Mouse (Mus musculus) midbrain, postnatal 0 days (tissue): ENCODE data around the gene Cdh23. TPM values are rescaled to one million over a fixed set of nuclear protein-coding genes. Genes with fewer than 3 reads are reported as not detected.

Source experiments
- ATAC-seq: fragments of 200-750 bp; cut with Nextera tagmentation; 2 replicates; pipeline ENCODE4 v1.8.0; 2017; ENCODE audit warnings: moderate number of reproducible peaks, mild to moderate bottlenecking, moderate TSS enrichment, moderate library complexity; ENCODE audit not compliant: low FRiP score
- DNase-seq: peaks from one replicate; pipeline ENCODE4 v3.0.0-alpha.2; 2015; ENCODE audit warnings: low spot score
- H3K27ac ChIP-seq: fragments of 300-500 bp; sonication (generic); 2 replicates; pipeline ENCODE4 v1.5.1; 2014; ENCODE audit warnings: low read depth, mild to moderate bottlenecking, low read length, mixed read lengths
- H3K27me3 ChIP-seq: fragments of 300-500 bp; sonication (generic); 2 replicates; pipeline ENCODE4 v1.6.1; 2014; ENCODE audit warnings: low read length, control low read depth, mixed read lengths; ENCODE audit not compliant: insufficient read depth
- H3K36me3 ChIP-seq: fragments of 300-500 bp; sonication (generic); 2 replicates; pipeline ENCODE4 v1.6.1; 2014; ENCODE audit warnings: low read length, control low read depth, mixed read lengths; ENCODE audit not compliant: insufficient read depth
- H3K4me1 ChIP-seq: fragments of 300-500 bp; sonication (generic); 2 replicates; pipeline ENCODE4 v1.6.1; 2014; ENCODE audit warnings: mild to moderate bottlenecking, control low read depth, antibody characterized with exemption, low read length, mixed read lengths; ENCODE audit not compliant: insufficient read depth
- H3K4me2 ChIP-seq: fragments of 300-500 bp; sonication (generic); 2 replicates; pipeline ENCODE4 v1.6.1; 2014; ENCODE audit warnings: low read depth, mild to moderate bottlenecking, low read length, mixed read lengths; ENCODE audit not compliant: poor library complexity, severe bottlenecking
- H3K4me3 ChIP-seq: fragments of 300-500 bp; sonication (generic); 2 replicates; pipeline ENCODE4 v1.5.1; 2014; ENCODE audit warnings: low read depth, mild to moderate bottlenecking, low read length, moderate library complexity
- H3K9ac ChIP-seq: fragments of 300-500 bp; sonication (generic); replicated peaks from 2 replicates; pipeline ENCODE4 v1.6.1; 2014; ENCODE audit warnings: mild to moderate bottlenecking, low read length, moderate library complexity, mixed read lengths; ENCODE audit not compliant: poor library complexity, severe bottlenecking
- H3K9me3 ChIP-seq: fragments of 300-500 bp; sonication (generic); 2 replicates; pipeline ENCODE4 v1.6.1; 2016; ENCODE audit warnings: low read length, control low read depth
- CTCF ChIP-seq: IDR thresholded peaks from 2 replicates; pipeline ENCODE4 v1.5.1; 2016; ENCODE audit warnings: antibody characterized with exemption, mild to moderate bottlenecking
- WGBS: fragments of 180-500 bp; shearing (Covaris S2); extraction: QIAGEN DNeasy Blood & Tissue Kit; methylation state at CpG from one replicate; pipeline ENCODE4 v1.1.7; 2014; 5-methylcytosine and 5-hydroxymethylcytosine counted together
- polyA plus RNA-seq: library from polyadenylated mRNA; unstranded; fragments of >200 nt; fragmentation: Nextera tagmentation; extraction: Ambion mirVana; gene quantifications from 2 replicates; pipeline ENCODE4 v1.2.1, GENCODE M21; 2015
- total RNA-seq: library from RNA; depleted of rRNA; stranded (reverse); fragments of >200 nt; gene quantifications from 2 replicates; pipeline ENCODE4 v1.2.3, GENCODE M21; 2014

Gene Cdh23
- total and polyA plus RNA-seq, 2 experiments from 2014 or later = 4.8 to 20.8 TPM

GRCm38 (mm10) chr10:60653675-60654074, 42.6 kb downstream of the Cdh23 start:
- DNase-seq (no peak), ATAC-seq (no peak)
- H3K27ac ChIP-seq = no peak overlapping the region
- H3K27me3 ChIP-seq = no peaks in the 10 kb centered on the region
- WGBS = 85% methylated on average over 4 of the region's 4 CpGs
- no peak overlapping the region for H3K9ac ChIP-seq
- no peaks in the 10 kb centered on the region for H3K36me3 ChIP-seq
- no peaks in the 10 kb centered on the region for H3K4me1 ChIP-seq
- TF ChIP-seq CTCF = no peak
- H3K4me3 ChIP-seq = no peak overlapping the region
- H3K9me3 ChIP-seq = no peaks in the 10 kb centered on the region
- no peak overlapping the region for H3K4me2 ChIP-seq

GRCm38 (mm10) chr10:60653106-60653505, 43.2 kb downstream of the Cdh23 start:
- no peak for ATAC-seq
- Histone ChIP-seq H3K27ac (no peak overlapping the region), H3K27me3 (no peaks in the 10 kb centered on the region), H3K36me3 (no peaks in the 10 kb centered on the region), H3K4me2 (no peak overlapping the region), H3K4me3 (no peak overlapping the region), H3K4me1 (no peaks in the 10 kb centered on the region), H3K9ac (no peak overlapping the region), H3K9me3 (no peaks in the 10 kb centered on the region)
- WGBS = 88% methylated on average over 10 of the region's 10 CpGs
- no peak for DNase-seq
- no peak for TF ChIP-seq CTCF

- Histone ChIP-seq H3K4me3 (no peak overlapping the region), H3K27me3 (no peaks in the 10 kb centered on the region; the same call in 1 of the 2 replicates), H3K4me1 (no peaks in the 10 kb centered on the region), H3K36me3 (no peaks in the 10 kb centered on the region), H3K27ac (no peak overlapping the region), H3K4me2 (no peak overlapping the region), H3K9ac (no peak overlapping the region), H3K9me3 (no peaks in the 10 kb centered on the region)
- ATAC-seq = 0 out of 2 replicates have a peak, but pooled peaks have one; percentile 10
- DNase-seq = peak; percentile 12
- TF ChIP-seq CTCF = 0 out of 2 replicates have a peak, but pooled peaks have one; percentile 3
- WGBS = 66% methylated on average over 14 of the region's 14 CpGs
Observed at GRCm38 (mm10) chr10:60644079-60644641, 52.1 kb downstream of the Cdh23 start.

- Histone ChIP-seq H3K4me3 (no peak overlapping the region), H3K27ac (no peak overlapping the region), H3K9me3 (no peaks in the 10 kb centered on the region), H3K4me1 (no peaks in the 10 kb centered on the region), H3K27me3 (no peaks in the 10 kb centered on the region; the same call in 1 of the 2 replicates), H3K36me3 (no peaks in the 10 kb centered on the region), H3K4me2 (no peak overlapping the region), H3K9ac (no peak overlapping the region)
- ATAC-seq (no peak), DNase-seq (no peak)
- TF ChIP-seq CTCF = no peak
- 76% methylated on average over 9 of the region's 9 CpGs for WGBS
Observed at GRCm38 (mm10) chr10:60639291-60639690, 57.0 kb downstream of the Cdh23 start.

- 32% methylated on average over 13 of the region's 13 CpGs for whole genome bisulfite sequencing
- Histone ChIP-seq H3K27me3 (no peaks in the 10 kb centered on the region; the same call in 1 of the 2 replicates), H3K4me2 (no peak overlapping the region), H3K4me3 (no peak overlapping the region), H3K4me1 (no peaks in the 10 kb centered on the region), H3K9me3 (no peaks in the 10 kb centered on the region), H3K9ac (no peak overlapping the region), H3K27ac (no peak overlapping the region), H3K36me3 (no peaks in the 10 kb centered on the region)
- TF ChIP-seq CTCF = no peak
- ATAC-seq (no peak), DNase-seq (no peak)
Observed at GRCm38 (mm10) chr10:60635568-60636295, 60.6 kb downstream of the Cdh23 start.

GRCm38 (mm10) chr10:60634391-60634790, 61.9 kb downstream of the Cdh23 start:
- ATAC-seq = no peak
- TF ChIP-seq CTCF = no peak
- 88% methylated on average over 9 of the region's 9 CpGs for WGBS
- Histone ChIP-seq H3K27me3 (no peaks in the 10 kb centered on the region; the same call in 1 of the 2 replicates), H3K9me3 (no peaks in the 10 kb centered on the region), H3K4me2 (no peak overlapping the region), H3K4me3 (no peak overlapping the region), H3K27ac (no peak overlapping the region), H3K9ac (no peak overlapping the region), H3K4me1 (no peaks in the 10 kb centered on the region), H3K36me3 (no peaks in the 10 kb centered on the region)
- no peak for DNase-seq
